Mouse (Mus musculus): Measurements from ENCODE around the gene Golph3. TPM values are rescaled to one million over a fixed set of nuclear protein-coding genes. Genes with fewer than 3 reads are reported as not detected.

The Golph3 gene
- polyA plus RNA-seq, 1 experiment from 2014 or later, result 98.0 TPM

GRCm38 (mm10) chr15:12340536-12341400 lies 19.5 kb downstream of the Golph3 start:
- Histone ChIP-seq H3K4me2 (ENCODE audit: low read length) (no peak overlapping the region), H3K9ac (ENCODE audit: low read length) (no peak overlapping the region), H3K4me3 (ENCODE audit: low read depth, low read length) (no peak overlapping the region), H3K9me3 (ENCODE audit: control insufficient read depth, low read length) (no peaks in the 10 kb centered on the region), H3K27ac (ENCODE audit: low read depth) (no peak overlapping the region), H3K4me1 (replicated peaks; ENCODE audit: control insufficient read depth, insufficient read depth, low read length) (peaks cover 6% of the 10 kb centered on the region; the same call in 1 of the 2 replicates), H3K36me3 (ENCODE audit: control insufficient read depth, insufficient read depth, low read length) (peaks cover 24% of the 10 kb centered on the region), H3K27me3 (replicated peaks; ENCODE audit: control insufficient read depth, insufficient read depth, low read length) (no peaks in the 10 kb centered on the region)
- DNase-seq (ENCODE audit: low spot score) (no peak), ATAC-seq (replicated peaks; ENCODE audit: low FRiP score, low TSS enrichment, low read depth) (no peak)
- 73% methylated on average over 5 of the region's 5 CpGs for WGBS

GRCm38 (mm10) chr15:12341401-12341758 lies 20.1 kb downstream of the Golph3 start:
- Histone ChIP-seq H3K4me1 (replicated peaks; ENCODE audit: control insufficient read depth, insufficient read depth, low read length) (peaks cover 6% of the 10 kb centered on the region; the same call in 1 of the 2 replicates), H3K9me3 (ENCODE audit: control insufficient read depth, low read length) (no peaks in the 10 kb centered on the region), H3K27me3 (replicated peaks; ENCODE audit: control insufficient read depth, insufficient read depth, low read length) (no peaks in the 10 kb centered on the region), H3K27ac (ENCODE audit: low read depth) (no peak overlapping the region), H3K9ac (ENCODE audit: low read length) (no peak overlapping the region), H3K36me3 (ENCODE audit: control insufficient read depth, insufficient read depth, low read length) (peaks cover 24% of the 10 kb centered on the region), H3K4me3 (ENCODE audit: low read depth, low read length) (no peak overlapping the region), H3K4me2 (ENCODE audit: low read length) (no peak overlapping the region)
- WGBS, result 55% methylated on average over 4 of the region's 4 CpGs
- ATAC-seq (replicated peaks; ENCODE audit: low FRiP score, low TSS enrichment, low read depth), result no peak; the same call in 1 of the 2 replicates
- DNase-seq (ENCODE audit: low spot score), result no peak

- DNase-seq (ENCODE audit: low spot score), result no peak
- Histone ChIP-seq H3K27ac (ENCODE audit: low read depth) (no peak overlapping the region), H3K4me2 (ENCODE audit: low read length) (no peak overlapping the region), H3K4me3 (ENCODE audit: low read depth, low read length) (no peak overlapping the region), H3K9me3 (ENCODE audit: control insufficient read depth, low read length) (no peaks in the 10 kb centered on the region), H3K36me3 (ENCODE audit: control insufficient read depth, insufficient read depth, low read length) (peaks cover 53% of the 10 kb centered on the region), H3K4me1 (replicated peaks; ENCODE audit: control insufficient read depth, insufficient read depth, low read length) (no peaks in the 10 kb centered on the region), H3K27me3 (replicated peaks; ENCODE audit: control insufficient read depth, insufficient read depth, low read length) (no peaks in the 10 kb centered on the region), H3K9ac (ENCODE audit: low read length) (no peak overlapping the region)
- 100% methylated on average over 3 of the region's 3 CpGs for WGBS
- no peak for ATAC-seq (replicated peaks; ENCODE audit: low FRiP score, low TSS enrichment, low read depth)
Measured at GRCm38 (mm10) chr15:12346916-12347315, 25.7 kb downstream of the Golph3 start.

- no peak overlapping the region for H3K27ac ChIP-seq (ENCODE audit: low read depth)
- no peaks in the 10 kb centered on the region for H3K9me3 ChIP-seq (ENCODE audit: control insufficient read depth, low read length)
- no peak for ATAC-seq (replicated peaks; ENCODE audit: low FRiP score, low TSS enrichment, low read depth)
- 88% methylated on average over 3 of the region's 3 CpGs for WGBS
- DNase-seq (ENCODE audit: low spot score), result no peak
- no peaks in the 10 kb centered on the region for H3K27me3 ChIP-seq (replicated peaks; ENCODE audit: control insufficient read depth, insufficient read depth, low read length)
- H3K9ac ChIP-seq (ENCODE audit: low read length), result no peak overlapping the region
- no peak overlapping the region for H3K4me2 ChIP-seq (ENCODE audit: low read length)
- H3K36me3 ChIP-seq (ENCODE audit: control insufficient read depth, insufficient read depth, low read length), result peaks cover 63% of the 10 kb centered on the region
- no peak overlapping the region for H3K4me3 ChIP-seq (ENCODE audit: low read depth, low read length)
- no peaks in the 10 kb centered on the region for H3K4me1 ChIP-seq (replicated peaks; ENCODE audit: control insufficient read depth, insufficient read depth, low read length)
Measured at GRCm38 (mm10) chr15:12348950-12349349, 27.7 kb downstream of the Golph3 start.

- Histone ChIP-seq H3K4me1 (replicated peaks; ENCODE audit: control insufficient read depth, insufficient read depth, low read length) (no peaks in the 10 kb centered on the region), H3K27ac (ENCODE audit: low read depth) (no peak overlapping the region), H3K4me3 (ENCODE audit: low read depth, low read length) (no peak overlapping the region), H3K9ac (ENCODE audit: low read length) (no peak overlapping the region), H3K9me3 (ENCODE audit: control insufficient read depth, low read length) (no peaks in the 10 kb centered on the region), H3K27me3 (replicated peaks; ENCODE audit: control insufficient read depth, insufficient read depth, low read length) (no peaks in the 10 kb centered on the region), H3K36me3 (ENCODE audit: control insufficient read depth, insufficient read depth, low read length) (peaks cover 63% of the 10 kb centered on the region), H3K4me2 (ENCODE audit: low read length) (no peak overlapping the region)
- no peak for ATAC-seq (replicated peaks; ENCODE audit: low FRiP score, low TSS enrichment, low read depth)
- 87% methylated on average over 5 of the region's 5 CpGs for WGBS
- no peak for DNase-seq (ENCODE audit: low spot score)
Measured at GRCm38 (mm10) chr15:12349840-12350239, 28.6 kb downstream of the Golph3 start.

- Histone ChIP-seq H3K27me3 (replicated peaks; ENCODE audit: control insufficient read depth, insufficient read depth, low read length) (no peaks in the 10 kb centered on the region), H3K4me2 (ENCODE audit: low read length) (no peak overlapping the region), H3K4me1 (replicated peaks; ENCODE audit: control insufficient read depth, insufficient read depth, low read length) (no peaks in the 10 kb centered on the region), H3K4me3 (ENCODE audit: low read depth, low read length) (no peak overlapping the region), H3K9me3 (ENCODE audit: control insufficient read depth, low read length) (no peaks in the 10 kb centered on the region), H3K9ac (ENCODE audit: low read length) (no peak overlapping the region), H3K36me3 (ENCODE audit: control insufficient read depth, insufficient read depth, low read length) (peaks cover 69% of the 10 kb centered on the region), H3K27ac (ENCODE audit: low read depth) (no peak overlapping the region)
- no peak for DNase-seq (ENCODE audit: low spot score)
- WGBS, result 94% methylated on average over 7 of the region's 7 CpGs
- ATAC-seq (replicated peaks; ENCODE audit: low FRiP score, low TSS enrichment, low read depth), result no peak
Measured at GRCm38 (mm10) chr15:12351470-12351869, 30.2 kb downstream of the Golph3 start.

GRCm38 (mm10) chr15:12354281-12354810 lies 33.1 kb downstream of the Golph3 start:
- no peak overlapping the region for H3K27ac ChIP-seq (ENCODE audit: low read depth)
- no peaks in the 10 kb centered on the region for H3K27me3 ChIP-seq (replicated peaks; ENCODE audit: control insufficient read depth, insufficient read depth, low read length)
- no peak overlapping the region for H3K9ac ChIP-seq (ENCODE audit: low read length)
- ATAC-seq (replicated peaks; ENCODE audit: low FRiP score, low TSS enrichment, low read depth) (no peak), DNase-seq (ENCODE audit: low spot score) (no peak)
- WGBS, result 93% methylated on average over 2 of the region's 2 CpGs
- no peak overlapping the region for H3K4me3 ChIP-seq (ENCODE audit: low read depth, low read length)
- no peak overlapping the region for H3K4me2 ChIP-seq (ENCODE audit: low read length)
- H3K4me1 ChIP-seq (replicated peaks; ENCODE audit: control insufficient read depth, insufficient read depth, low read length), result no peaks in the 10 kb centered on the region
- H3K36me3 ChIP-seq (ENCODE audit: control insufficient read depth, insufficient read depth, low read length), result peaks cover 65% of the 10 kb centered on the region
- H3K9me3 ChIP-seq (ENCODE audit: control insufficient read depth, low read length), result no peaks in the 10 kb centered on the region

- Histone ChIP-seq H3K4me2 (ENCODE audit: low read length) (no peak overlapping the region), H3K4me1 (replicated peaks; ENCODE audit: control insufficient read depth, insufficient read depth, low read length) (no peaks in the 10 kb centered on the region), H3K36me3 (ENCODE audit: control insufficient read depth, insufficient read depth, low read length) (peaks cover 57% of the 10 kb centered on the region), H3K9ac (ENCODE audit: low read length) (no peak overlapping the region), H3K9me3 (ENCODE audit: control insufficient read depth, low read length) (no peaks in the 10 kb centered on the region), H3K4me3 (ENCODE audit: low read depth, low read length) (no peak overlapping the region), H3K27me3 (replicated peaks; ENCODE audit: control insufficient read depth, insufficient read depth, low read length) (no peaks in the 10 kb centered on the region), H3K27ac (ENCODE audit: low read depth) (0 out of 2 replicates have a peak overlapping the region, but pooled peaks have one; percentile 10)
- WGBS, result 76% methylated on average over 6 of the region's 6 CpGs
- ATAC-seq (replicated peaks; ENCODE audit: low FRiP score, low TSS enrichment, low read depth), result no peak
- DNase-seq (ENCODE audit: low spot score), result no peak
Measured at GRCm38 (mm10) chr15:12355261-12355660, 34.0 kb downstream of the Golph3 start.

Measured in intestine, embryonic 14.5 days (tissue).